Mouse (Mus musculus) T-helper 17 cell (primary cell): ENCODE data around the gene Ccdc159.

Experiments used
- in situ Hi-C, 2 experiments: fragments of 300-600 bp; cut with MboI, MseI; formaldehyde crosslinking; loops; 1 replicate in 1 of 2; 2 replicates in 1 of 2; pipeline ENCODE4 v1.15.1; 2025; ENCODE audit warnings: high pct_unique_total_duplicates in 2 of 2

The Ccdc159 gene

DNA sequence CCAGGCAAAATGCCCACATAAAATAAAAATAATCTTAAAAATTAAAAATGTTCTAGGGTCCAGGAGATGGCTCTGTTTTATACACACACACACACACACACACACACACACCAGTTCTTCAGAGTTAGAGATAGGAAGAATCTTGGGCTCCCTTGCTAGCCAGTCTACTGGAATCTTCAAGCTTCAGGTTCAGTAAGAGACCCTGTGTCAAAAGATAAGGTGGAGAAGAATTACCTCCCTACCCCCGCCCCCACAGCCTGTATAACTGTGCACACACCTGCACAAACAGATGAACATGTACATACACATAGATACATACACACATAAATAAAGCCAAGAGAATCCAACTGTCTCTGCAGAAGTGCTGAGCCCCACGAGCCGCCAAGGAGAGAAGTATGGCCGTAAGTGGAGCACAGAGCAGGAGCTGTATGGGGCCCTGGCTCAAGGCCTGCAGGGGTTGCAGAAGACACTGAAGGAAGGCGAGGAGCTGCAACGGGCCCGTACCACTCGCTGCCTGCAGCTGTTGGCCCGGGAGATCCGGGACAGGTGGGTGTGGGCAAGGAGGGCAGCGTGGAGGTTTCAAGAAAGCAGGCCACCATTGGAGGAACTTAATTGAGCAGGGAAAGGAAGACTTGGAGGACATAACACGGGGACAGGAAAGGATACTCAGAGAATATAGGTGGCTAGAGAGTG is 5.3 kb downstream of the Ccdc159 start:
- in situ Hi-C loops, result no loop called here

DNA sequence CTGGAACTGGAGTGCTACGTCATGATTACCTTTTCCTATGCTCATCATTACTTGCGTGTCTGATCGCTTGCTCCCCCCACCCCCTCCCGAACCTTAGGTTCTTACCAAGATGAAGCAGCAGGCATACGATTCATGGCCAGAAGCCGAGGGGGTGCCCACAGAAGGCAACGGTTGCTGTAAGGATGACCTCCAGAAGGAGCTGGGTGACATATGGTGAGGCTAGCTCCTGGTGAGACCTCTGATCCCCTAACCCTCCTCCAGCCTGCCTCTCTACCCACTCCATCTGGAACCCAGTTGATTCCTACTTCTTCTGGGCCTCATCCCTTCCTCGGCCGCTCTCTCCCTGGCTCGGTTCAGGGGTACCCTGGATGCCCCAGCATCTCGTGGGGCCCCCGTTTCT is 6.8 kb downstream of the Ccdc159 start:
- in situ Hi-C loops, result no loop called here

DNA sequence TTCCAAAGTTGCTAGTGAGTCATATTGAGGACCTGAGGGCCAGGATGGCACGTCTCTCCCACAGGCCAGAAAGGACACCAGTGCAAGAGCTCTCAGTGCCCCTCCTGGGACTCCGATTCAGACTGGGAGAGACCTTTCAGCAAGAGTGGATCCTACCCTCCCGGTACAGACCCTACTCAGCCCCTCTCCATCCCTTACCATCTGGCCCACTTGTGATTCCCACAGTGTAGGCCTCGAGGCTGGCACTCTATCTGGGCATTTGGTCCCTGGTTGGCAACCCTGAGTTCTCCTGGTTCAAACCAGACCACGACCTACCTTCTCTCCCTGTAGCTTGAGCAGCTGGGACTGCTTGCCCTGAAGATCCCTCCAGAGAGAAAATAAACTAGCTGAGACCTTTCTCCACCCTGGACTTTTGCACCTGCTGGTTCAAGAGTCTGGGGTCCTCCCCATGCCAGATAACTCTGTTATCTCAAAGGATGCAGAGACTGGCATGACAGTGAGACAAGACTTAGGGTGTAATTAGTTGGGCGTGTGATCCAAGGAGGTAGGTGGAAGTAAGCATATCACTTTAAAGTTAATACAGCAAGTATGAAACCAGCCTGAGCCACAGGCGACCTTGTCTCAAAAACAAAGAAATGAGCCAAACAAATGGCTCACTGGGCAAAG is 8.3 kb downstream of the Ccdc159 start:
- in situ Hi-C loops, result no loop called here

DNA sequence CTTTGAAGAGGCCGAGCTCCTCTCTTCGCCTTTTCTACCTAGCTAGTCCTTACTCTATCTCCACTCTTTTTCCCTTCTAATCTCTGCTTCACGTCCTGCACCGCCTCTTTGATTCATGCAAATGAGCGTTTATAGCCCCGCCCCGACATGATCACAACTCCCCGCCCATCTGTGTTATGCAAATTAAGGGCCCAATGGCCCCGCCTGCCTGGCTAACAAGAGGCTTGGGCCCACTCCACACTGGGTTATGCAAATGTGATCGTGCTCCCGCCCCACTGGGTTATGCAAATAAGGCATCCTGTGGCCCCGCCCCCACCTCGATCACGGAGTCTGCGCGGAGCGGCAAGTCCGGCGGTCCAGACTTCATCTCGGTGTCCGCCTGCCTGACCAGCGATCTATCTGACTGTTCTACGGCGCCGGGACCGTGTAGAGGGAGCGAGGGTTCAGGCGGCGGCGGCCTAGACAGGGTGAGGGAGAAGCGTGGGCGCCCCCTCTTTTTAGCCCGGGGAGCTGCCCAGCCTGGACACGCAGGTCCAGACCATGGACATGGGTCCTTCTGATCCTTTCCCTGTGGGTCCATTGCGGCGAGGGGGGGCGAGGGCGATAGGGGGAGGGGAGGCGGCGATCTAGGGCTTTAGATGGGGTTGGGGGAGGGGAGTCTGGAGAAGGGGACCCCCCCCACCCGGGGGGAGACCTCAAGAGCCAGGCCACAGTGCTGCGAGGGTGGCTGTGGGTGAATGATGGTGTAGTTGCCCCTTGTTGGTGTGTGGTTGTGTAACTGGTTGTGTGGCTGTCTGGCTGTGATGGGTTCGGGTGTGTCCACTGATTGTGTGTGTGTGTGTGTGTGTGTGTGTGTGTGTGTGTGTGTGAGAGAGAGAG is 9.7 kb downstream of the Ccdc159 start, which contains the start of gene Plppr2:
Gene Plppr2 (plus strand): TSS at position 342 of the 879 bp plus-strand sequence.
- in situ Hi-C loops, result no loop called here

DNA sequence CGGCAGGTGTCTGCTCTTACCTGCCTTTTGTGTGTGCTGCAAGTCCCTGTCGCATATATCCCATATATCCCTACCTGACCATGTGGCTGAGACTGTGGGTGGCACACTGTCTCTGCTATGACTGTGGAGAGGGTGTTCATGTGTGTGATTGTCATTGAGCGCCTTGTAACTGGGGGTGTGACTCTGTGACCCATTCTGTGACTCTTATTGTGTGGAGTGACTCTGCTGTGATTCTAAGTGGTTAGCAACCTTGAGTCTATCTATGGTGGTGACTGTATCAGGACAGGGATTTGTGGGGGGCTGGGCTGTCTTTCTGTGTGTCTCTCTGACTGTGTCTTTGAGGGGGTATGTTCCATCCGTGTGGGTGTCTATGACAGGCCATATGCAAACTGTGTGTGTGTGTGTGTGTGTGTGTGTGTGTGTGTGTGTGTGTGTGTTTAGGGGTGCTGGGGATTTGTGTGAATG is 10.5 kb downstream of the Ccdc159 start:
- in situ Hi-C loops, result no loop called here

DNA sequence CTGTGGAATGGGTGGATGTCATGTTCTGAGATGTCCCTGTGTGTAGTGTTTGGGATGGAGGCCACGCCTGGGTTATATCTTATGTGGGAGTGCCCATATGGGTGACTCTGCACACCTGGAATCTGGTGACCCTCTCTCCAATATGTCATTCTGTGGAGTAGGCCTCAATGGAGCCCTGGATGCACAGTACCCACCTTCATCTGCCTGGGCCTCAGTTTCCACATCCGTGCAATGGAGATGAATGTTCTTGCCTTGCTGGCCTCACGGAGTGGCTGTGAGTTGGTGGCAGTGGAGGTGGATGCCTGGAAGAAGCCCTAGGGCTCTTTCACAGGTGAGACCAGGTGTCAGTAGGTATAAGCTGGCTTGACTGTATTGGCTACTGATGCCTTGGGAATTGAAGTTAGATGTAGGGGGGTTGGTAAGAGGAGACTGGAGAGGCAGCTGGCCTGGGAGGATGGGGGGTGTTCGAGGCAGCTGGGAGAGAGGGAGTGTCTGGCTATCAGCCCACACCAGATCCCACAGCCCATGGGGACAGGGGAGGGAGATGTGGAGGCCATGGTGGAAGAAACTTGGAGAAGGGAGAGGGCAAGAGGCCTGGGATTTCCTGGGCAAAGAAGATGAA is 11.1 kb downstream of the Ccdc159 start:
- in situ Hi-C loops, result no loop called here

DNA sequence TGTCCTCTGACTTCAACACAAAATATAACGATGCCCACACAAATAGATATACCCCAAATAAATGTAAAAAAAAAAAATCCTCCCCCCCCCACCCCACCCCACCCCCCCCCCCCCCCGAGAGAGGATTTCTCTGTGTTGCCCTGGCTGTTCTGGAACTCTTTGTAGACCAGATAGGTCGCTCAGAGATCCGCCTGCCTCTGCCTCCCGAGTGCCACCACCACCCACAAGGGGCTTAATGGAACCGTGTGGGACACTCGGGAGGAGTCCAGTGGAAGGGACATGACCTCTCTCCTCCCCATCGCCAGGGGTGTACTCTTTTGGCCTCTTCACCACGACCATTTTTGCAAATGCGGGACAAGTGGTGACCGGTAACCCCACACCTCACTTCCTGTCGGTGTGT is 15.8 kb downstream of the Ccdc159 start:
- in situ Hi-C loops, result no loop called here

DNA sequence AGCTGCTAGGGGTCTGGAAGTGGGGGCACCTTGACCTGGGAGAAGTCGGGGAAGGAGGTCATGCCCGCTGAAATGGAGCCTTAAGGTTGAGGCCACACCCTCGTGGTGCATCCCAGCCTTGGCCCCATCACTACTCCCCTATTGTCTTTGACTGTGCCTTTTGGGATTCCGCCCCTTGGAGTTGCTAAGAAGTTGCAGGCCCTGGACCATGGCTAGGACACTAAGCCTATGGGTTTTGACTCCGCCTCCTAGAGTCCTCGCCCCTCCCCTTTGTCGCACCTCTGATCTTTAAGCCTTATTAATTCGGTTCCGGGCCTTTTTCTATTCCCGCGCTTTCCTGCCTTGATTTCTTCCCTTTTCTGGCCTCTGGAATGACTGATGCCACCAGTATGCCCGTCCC is 16.4 kb downstream of the Ccdc159 start:
- in situ Hi-C loops, result no loop called here

DNA sequence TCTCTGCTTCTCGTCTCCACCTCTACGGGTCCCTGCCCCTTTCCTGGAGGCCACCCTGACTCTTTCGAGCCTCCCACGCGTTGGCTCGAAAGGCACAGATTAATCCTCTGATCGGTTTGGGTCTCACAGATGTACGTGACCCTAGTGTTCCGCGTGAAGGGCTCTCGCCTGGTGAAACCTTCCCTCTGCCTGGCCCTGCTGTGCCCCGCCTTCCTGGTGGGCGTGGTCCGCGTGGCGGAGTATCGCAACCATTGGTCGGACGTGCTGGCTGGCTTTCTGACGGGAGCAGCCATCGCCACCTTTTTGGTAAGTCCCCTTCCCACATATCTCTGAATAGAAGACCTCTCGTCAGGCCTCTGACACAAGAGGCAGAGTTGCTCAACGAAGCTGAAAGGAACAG is 17.0 kb downstream of the Ccdc159 start:
- in situ Hi-C loops, result no loop called here

DNA sequence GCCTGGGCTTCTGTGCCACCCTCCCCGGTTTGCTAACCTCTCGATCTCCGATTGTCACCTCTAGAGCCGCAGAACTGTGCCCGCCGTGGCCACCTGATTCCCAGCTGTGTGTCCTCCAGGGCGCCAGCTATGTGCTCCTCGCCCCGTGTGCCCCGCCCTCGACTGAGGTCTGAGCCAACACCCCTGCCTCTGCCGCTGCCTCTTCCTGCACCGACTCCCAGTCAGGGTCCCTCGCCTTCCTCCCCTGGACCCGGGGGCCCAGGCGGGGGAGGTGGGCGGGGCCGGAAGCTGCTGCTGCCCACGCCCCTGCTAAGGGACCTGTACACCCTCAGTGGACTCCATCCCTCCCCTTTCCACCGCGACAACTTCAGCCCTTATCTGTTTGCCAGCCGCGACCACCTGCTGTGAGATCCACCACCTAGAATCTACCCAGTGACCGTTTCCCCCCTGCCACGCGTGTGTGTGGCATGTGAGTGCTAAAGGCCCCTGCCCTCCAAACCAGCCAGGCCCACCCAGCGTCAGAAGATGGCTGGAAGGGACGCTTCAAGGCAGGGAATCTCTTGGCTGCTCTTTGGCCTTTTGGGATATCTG is 20.4 kb downstream of the Ccdc159 start:
- in situ Hi-C loops, result no loop called here

DNA sequence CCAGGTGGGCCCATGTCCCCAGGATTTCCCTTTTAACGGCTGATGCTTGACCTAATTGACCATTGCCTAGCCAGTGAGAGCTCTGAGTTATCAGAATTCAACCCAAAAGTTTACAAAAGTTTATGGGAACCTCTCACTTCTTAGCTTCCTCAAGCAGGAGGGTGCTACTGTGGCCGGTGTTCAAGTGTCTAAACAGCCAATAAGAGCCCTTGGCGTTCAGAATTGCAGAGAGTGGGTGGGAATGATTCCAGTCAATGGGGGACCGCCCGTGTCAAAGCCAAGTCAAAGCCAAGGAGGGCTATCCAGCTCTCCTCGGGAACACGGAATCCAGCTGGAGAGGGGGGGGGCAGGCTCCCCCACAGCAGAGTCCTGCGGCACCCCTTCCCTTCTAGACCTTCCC is 20.9 kb downstream of the Ccdc159 start:
- in situ Hi-C loops, result no loop called here

DNA sequence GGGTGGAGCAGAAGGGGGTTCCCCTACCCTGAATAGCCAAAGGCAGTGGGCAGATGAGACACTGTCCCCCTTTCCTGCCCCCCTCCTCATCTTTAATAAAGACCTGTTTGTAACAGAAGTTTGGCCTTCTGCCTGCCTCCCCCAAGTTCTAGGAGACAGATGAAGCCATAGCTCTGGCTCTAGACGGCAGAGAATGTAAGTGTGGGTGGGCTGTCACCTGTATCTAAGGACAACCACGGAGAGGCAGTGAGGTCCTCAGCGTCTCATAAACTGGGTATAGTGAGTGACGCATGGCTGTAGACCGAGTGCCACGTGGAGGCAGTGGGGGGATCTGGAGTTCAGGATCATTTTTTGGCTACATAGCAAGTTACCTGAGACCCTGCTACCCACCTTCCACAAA is 21.5 kb downstream of the Ccdc159 start:
- in situ Hi-C loops, result no loop called here

DNA sequence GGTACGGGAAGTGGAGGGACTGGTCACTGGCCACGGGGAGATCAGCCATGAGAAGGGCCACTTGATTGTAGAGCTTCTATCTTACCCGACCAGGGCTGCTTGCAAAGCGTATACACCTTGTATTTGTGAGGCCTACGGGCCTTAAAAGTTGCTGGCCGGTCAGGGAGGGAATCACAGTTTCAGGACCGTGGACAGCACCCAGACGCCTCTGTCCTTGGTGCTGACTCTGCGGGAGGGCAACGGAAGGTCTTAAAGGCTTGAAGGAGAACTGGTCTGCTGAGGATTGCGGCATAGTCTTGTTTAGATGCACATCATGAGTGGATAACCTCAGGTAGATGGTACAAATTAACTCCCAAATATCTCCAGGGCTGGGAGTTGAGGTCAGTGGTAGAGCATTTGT is 23.1 kb downstream of the Ccdc159 start:
- in situ Hi-C loops, result no loop called here

DNA sequence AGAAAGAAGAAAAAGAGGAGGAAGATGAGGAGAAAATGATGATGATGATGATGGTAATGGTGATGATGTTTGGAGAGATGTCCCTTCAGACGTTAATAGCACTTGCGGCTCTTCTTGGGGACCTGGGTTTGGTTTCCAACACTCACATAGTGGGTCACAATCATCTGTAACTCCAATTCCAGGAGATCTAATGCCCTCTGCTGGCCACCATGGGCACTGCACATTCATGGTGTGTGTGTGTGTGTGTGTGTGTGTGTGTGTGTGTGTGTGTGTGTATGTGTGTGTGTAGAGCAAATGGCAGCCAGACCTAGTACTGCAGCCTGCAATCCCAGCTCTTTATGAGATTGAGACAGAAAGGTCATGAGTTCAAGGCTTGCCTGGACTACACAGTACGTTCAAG is 24.7 kb downstream of the Ccdc159 start:
- in situ Hi-C loops, result no loop called here

DNA sequence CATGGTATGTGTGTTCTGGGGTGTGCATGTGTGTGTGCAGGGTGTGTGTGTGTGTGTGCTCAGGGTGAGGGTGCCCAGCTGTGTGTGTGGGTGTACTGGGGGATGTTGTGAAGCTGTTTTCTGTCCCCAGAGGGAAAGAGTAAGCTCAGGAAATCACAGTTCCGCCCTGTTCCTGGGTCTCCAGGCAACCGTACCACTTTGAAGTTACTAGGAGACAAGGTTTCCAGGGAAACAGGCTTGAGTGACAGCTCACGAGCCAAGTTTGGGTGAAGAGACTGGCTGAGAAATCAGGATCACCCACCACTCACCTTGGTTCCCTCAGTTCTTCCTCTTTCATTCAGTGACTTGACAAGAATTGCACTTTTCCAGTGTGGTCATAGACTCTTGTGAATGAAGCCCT is 26.3 kb downstream of the Ccdc159 start:
- in situ Hi-C loops, result no loop called here

DNA sequence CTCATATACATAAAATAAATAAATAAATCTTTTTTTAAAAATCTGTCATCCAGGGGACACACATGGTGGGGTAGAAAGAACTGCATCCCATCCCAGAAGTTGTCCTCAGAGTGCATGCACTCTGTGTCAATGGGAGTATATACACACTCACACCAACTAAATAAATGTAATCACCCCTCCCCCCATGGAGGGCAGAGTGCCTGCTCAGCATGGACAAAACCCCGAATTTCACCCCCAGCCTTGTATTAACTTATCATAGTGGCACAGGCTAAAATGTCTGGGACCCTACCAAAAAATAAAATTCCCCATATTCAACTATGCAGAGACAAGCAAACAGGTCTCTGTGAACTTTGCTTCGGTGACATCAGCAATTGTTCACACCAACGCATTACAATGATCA is 27.4 kb downstream of the Ccdc159 start:
- in situ Hi-C loops, result no loop called here

DNA sequence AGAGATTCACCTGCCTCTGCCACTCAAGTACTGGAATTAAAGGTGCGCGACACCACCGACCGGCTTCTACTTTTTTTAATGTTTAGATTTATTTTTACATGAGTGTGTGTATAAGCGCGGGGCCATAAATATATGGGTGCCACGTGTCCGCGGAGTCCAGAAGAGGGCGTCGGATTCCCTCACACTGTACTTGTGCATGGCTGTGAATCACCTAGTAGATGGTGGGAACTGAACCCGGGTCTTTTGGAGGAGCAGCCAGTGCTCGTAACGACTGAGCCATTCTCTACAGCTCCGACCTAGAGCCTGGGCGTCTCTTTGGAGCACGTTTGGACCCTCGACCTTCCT is 27.9 kb downstream of the Ccdc159 start:
- in situ Hi-C loops, result no loop called here

DNA sequence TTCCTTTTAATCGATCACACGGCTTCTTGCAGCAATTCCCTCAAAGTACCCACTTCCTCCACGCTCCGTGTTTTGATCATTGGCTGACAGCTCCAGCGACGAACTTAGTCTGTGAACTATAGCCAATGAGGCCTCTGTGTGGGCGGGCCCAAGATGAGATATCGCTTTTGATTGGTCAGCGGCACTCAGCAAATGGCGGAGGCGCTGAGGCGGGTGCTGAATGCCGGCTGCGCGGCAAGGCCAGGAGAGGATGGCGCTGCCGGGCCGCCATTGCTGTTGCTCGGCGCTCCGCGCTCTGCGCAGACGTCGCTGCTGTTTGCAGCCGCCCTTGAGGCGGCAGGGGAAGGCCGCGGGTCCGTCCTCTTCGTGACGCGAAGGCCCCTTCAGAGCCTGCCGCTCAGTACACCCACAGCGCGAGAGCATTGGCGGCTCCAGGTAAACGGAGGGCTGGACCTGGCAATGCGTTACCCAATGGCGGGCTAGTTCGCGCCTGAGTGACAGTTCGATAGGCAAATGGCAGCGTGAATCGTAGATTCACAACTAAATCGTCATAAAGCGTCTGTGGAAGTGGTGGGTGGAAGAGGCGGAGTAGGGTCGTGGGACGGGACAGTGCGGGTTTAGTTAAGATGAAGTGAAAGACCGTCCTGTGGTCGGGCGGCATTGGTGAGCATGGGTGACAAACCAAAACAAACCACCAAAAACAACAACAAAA is 28.5 kb downstream of the Ccdc159 start, which contains the start of gene Swsap1:
Gene Swsap1 (plus strand): TSS at position 186 of the 712 bp plus-strand sequence.
- in situ Hi-C loops, result no loop called here

DNA sequence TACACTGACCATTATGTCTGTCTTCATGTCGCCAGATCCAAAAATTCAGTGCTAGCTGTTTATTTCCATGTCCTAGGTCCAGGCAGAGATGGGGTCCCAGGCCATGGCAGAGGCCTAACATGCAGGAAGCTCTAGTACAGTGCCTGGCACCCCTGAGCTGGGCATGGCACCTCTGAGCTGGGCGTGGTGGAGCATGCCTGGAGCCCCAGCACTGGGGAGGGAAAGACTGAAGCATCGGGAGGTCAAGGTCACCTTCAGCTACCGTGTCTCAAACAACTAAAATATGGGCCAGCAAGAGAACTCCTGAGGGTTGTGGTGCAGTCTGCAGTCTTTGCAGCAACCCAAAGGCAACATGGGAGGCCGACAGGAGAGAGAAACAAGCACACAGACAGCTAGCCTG is 31.1 kb downstream of the Ccdc159 start:
- in situ Hi-C loops, result no loop called here

DNA sequence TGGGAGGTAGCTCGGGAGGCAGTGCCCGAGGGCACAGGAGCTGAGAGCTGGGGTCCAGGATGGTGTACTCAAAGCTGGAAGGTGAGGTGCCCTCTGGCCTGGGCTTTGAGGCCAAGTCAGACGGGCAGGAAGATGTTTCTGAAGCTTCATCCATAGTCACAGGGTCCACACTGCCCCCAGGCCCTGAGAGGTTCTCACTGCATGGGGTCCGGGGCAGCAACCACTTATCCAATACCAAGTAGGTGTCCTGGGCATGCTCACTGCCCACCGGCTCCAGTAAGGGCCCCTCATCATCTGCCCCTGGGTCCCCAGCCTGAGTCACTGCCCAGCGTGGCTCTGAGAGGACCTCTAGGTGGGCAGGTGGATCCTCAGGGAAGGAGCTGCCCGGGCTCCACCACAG is 32.0 kb downstream of the Ccdc159 start:
- in situ Hi-C loops, result no loop called here

DNA sequence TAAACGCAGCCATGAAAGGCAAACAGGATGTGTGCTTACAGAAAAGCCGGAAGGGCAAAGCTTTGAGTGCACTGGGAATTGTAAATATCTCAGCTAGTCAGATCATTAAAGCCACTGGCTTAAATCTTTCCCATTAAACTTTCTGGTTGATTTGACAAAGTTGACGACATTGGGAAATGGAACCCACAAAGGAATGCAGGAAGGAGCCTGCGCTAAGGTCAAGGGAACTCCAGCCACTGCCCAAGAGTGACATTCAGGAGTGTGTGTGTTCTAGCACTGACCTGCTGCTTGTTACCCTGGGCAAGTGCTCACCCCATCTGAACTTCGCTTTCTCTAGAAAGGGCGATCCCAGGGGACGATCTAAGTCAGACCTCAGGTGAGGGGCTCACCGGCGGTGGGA is 32.9 kb downstream of the Ccdc159 start:
- in situ Hi-C loops, result no loop called here
